Mouse (Mus musculus): ENCODE results near the gene Scaf4.

GRCm38 (mm10) chr16:90315881-90316280 is 31.6 kb upstream of the Scaf4 start:
- no peak for TF ChIP-seq CTCF (IDR thresholded peaks at IDR 0.05; ENCODE audit: low read depth)
- no peak for TF ChIP-seq EP300 (IDR thresholded peaks at IDR 0.05; ENCODE audit: low read depth)
